ENCODE assay signal across 21 mouse cellular contexts in genomic region chr6:4610216-4610896, GRCm38 (mm10). TPM values are rescaled to one million over a fixed set of nuclear protein-coding genes. Genes with fewer than 3 reads are reported as not detected.
DNase-seq lines count a peak whose midpoint lies in the region; ATAC-seq lines count a peak whose summit lies in the region.
"Had no signal": no experiment of that assay in that cellular context is flagged by ENCODE, and none has a peak within 500 bp of the region (broad histone marks: within the 10 kb centered on the region; RNA-seq: fewer than 3 reads in every experiment).

No protein-coding gene starts in this region.

- no peak overlapping the region for H3K4me3 ChIP-seq in liver, embryonic 12.5 days
- H3K4me3 ChIP-seq in liver, embryonic 16.5 days (ENCODE audit: low read depth, low read length): no peak overlapping the region
- H3K4me3 ChIP-seq: embryonic facial prominence, embryonic 10.5 days; forebrain, embryonic 13.5 days; gastrocnemius, adult 2 months; heart, embryonic 10.5 days; hindbrain, embryonic 13.5 days had no signal

- H3K27ac ChIP-seq in liver, embryonic 12.5 days: no peak overlapping the region
- no peak overlapping the region for H3K27ac ChIP-seq in liver, embryonic 16.5 days (ENCODE audit: low read length)
- H3K27ac ChIP-seq: embryonic facial prominence, embryonic 10.5 days; forebrain, embryonic 13.5 days; gastrocnemius, adult 2 months; heart, embryonic 10.5 days; hindbrain, embryonic 13.5 days; hindbrain, postnatal 0 days had no signal

- DNase-seq in MEL-GATA-1-ER (ENCODE audit: extremely low read depth, low read depth): peak; percentile 21
- no peak for DNase-seq in frontal cortex, postnatal 25 days (ENCODE audit: low spot score in 2 of 2)
- no peak for DNase-seq in heart, adult 11 months
- DNase-seq in heart, adult 18-20 months: no peak
- DNase-seq: adrenal gland, postnatal 14 days; cerebellum, adult 11-12 months; cerebellum, adult 9-10 months; cerebellum, postnatal 25 days; forebrain, postnatal 0 days; gastrocnemius, adult 2 months; gastrocnemius, postnatal 25 days; heart, postnatal 10 days had no signal

- peaks cover 25% of the 10 kb centered on the region for H3K36me3 ChIP-seq in liver, embryonic 12.5 days
- H3K36me3 ChIP-seq in liver, embryonic 16.5 days (ENCODE audit: control insufficient read depth, insufficient read depth): peaks cover 3% of the 10 kb centered on the region; the same call in 1 of the 2 replicates

- H3K9ac ChIP-seq in liver, embryonic 12.5 days: no peak overlapping the region
- no peak overlapping the region for H3K9ac ChIP-seq in liver, embryonic 16.5 days (ENCODE audit: low read depth, low read length)
- H3K9ac ChIP-seq: forebrain, embryonic 13.5 days; forebrain, postnatal 0 days; hindbrain, embryonic 13.5 days had no signal

- H3K4me1 ChIP-seq in liver, embryonic 12.5 days: no peaks in the 10 kb centered on the region
- H3K4me1 ChIP-seq in liver, embryonic 16.5 days (ENCODE audit: control insufficient read depth, low read depth, low read length): no peaks in the 10 kb centered on the region
- H3K4me1 ChIP-seq: hindbrain, embryonic 13.5 days had no signal

- no peaks in the 10 kb centered on the region for H3K27me3 ChIP-seq in liver, embryonic 12.5 days (replicated peaks)
- H3K27me3 ChIP-seq in liver, embryonic 16.5 days (ENCODE audit: control insufficient read depth, insufficient read depth, low read depth, low read length): no peaks in the 10 kb centered on the region
- H3K27me3 ChIP-seq: forebrain, embryonic 13.5 days; hindbrain, embryonic 13.5 days; Patski had no signal

- peak; percentile 79 for ATAC-seq in liver, embryonic 12.5 days
- ATAC-seq in liver, embryonic 16.5 days (ENCODE audit: low read depth): 0 out of 2 replicates have a peak, but pooled peaks have one; percentile 37
- ATAC-seq: activated CD4-positive, CD25-positive, alpha-beta regulatory T cell, adult 4 months; forebrain, embryonic 13.5 days; forebrain, postnatal 0 days; hindbrain, postnatal 0 days; Patski had no signal

- H3K4me2 ChIP-seq in liver, embryonic 12.5 days: no peak overlapping the region
- H3K4me2 ChIP-seq in liver, embryonic 16.5 days (ENCODE audit: low read depth, low read length): no peak overlapping the region
- H3K4me2 ChIP-seq: forebrain, embryonic 13.5 days; hindbrain, embryonic 13.5 days had no signal

- no peaks in the 10 kb centered on the region for H3K9me3 ChIP-seq in liver, embryonic 12.5 days (replicated peaks)
- no peaks in the 10 kb centered on the region for H3K9me3 ChIP-seq in liver, embryonic 16.5 days (replicated peaks; ENCODE audit: control insufficient read depth, low read length)
- H3K9me3 ChIP-seq: forebrain, embryonic 13.5 days; heart, embryonic 10.5 days; hindbrain, embryonic 13.5 days had no signal

- WGBS in liver, embryonic 12.5 days (ENCODE audit: insufficient replicate concordance): 45% methylated on average over 4 of the region's 4 CpGs
- WGBS in liver, embryonic 16.5 days (ENCODE audit: insufficient replicate concordance): 45% methylated on average over 4 of the region's 4 CpGs

RNA-seq across cellular contexts. Expression of gene Casd1, which starts 9.7 kb away (rescaled TPM):
- polyA plus RNA-seq in liver, embryonic 12.5 days (2016; fragmentation: Nextera tagmentation; extraction: Ambion mirVana): 17.4 and 18.1 TPM in 2 replicates
- 5.7 and 6.4 TPM in 2 replicates for polyA plus RNA-seq in liver, embryonic 16.5 days (2015; fragmentation: Nextera tagmentation; extraction: Ambion mirVana)
- 10 to 100 TPM; 21.7 to 22.5 TPM for total RNA-seq in heart, adult 18-20 months (2021)
